Mouse (Mus musculus): ENCODE measurements around the gene Eef1b2. TPM values are rescaled to one million over a fixed set of nuclear protein-coding genes. Genes with fewer than 3 reads are reported as not detected.
"Not testable (repeated sequence)": the region's sequence is repeated elsewhere in the genome, so short reads cannot be mapped to it uniquely, and the experiment has no call there.

The Eef1b2 gene
- total RNA-seq (2022), result 100 to 1,000 TPM; 321 to 472 (median 367) TPM

DNA sequence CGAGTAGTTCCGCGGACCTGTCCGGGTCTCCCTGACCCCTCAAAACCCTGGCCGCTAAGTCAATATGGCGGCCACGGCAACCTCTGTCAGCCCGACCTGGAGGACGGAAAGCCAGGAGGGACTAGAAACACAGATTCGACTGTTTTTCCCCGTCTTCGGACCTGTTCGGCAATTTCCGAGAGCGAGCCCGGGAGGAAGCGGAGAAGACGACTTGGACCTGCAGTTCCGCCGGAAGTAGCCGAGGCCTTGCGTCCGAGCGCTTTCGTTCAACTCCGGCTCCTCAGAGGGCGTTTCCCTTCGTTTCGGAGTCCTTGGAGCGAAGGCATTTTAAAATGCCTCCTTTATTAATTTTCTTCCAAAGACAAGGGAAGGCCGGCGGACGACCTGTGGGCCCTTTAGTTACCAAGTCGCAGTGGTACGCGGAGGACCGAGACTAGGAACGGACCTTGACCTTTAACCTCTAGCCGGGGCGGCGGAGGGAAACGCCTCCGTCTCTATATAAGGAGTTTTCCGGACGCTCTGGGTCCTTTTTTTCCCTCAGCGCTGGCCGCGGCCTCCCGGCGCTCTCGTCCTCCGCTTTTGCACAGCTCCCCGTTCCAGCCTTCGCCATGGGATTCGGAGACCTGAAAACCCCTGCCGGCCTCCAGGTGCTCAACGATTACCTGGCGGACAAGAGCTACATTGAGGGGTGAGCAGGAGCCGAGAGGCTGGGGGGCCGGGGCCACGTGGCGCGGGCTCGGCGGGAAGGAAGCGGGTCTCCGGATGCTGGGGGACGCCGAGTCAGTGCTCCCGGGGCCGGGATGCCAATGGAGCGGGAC is at the start of gene Eef1b2, which contains the start of gene Ndufs1:
Gene Eef1b2 (plus strand): TSS at position 222 of the 818 bp plus-strand sequence.
Gene Ndufs1 (minus strand): TSS at position 230 of the 818 bp plus-strand sequence.
- DNase-seq (ENCODE audit: low spot score in 2 of 2), result peak; percentile 94

DNA sequence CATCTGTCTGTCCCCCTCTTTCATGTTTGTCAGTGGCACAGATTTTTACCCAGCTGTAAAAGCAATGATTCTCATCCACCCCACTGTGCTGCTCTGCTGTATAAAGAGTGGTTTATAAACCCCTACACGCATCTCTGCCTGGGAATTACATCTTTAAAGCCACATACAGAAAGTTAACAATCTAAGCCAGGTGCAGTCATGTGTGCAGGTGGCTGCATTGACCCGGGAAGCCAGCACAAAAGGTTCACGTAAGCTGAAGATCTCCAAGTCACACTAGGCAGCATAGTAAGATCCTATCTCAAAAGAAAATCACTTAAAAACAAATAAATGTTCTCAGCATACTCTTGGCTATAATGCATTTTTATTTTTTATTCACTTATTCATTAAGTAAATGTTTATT is 47.4 kb upstream of the Eef1b2 start:
- no peak for DNase-seq (ENCODE audit: low spot score in 2 of 2)

DNA sequence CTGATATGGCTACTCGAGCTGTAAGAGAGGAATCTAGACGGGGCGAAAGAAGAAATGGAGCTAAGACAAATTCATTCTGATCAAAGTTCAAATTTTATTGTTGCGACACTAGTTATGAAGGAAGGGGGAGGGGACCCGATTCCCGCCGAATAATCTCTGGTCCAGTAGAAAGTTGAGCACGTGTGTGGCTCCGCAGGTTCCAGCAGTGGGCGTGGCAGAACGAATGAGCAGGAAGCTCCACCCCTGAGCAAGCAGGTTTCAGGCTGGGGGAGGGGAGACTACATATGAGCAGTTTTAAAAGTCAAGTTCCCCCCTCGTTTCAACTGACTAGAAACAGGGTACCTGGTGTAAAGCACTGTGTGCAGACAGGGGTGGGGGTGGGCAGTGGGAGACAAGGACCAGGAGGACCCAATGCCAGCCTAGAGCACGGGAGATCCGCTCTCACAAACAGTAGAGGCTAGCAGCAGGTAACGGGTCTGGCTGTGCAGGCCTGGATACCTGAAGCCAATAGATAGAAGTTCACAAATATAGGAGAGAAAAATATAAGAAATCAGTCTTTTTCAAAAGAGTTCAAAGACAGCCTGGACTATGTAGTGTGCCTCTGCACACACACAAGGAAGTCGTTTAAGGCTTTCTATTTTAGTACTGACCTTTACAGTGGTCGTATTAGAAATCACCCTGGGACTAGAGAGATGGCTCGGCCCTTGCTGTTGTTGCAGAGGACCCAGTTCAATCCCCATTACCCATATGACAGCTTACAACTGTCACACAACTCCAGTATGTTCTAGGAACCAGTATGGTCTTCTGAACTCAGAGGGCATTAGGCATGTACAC is 46.6 kb upstream of the Eef1b2 start:
- DNase-seq (ENCODE audit: low spot score in 2 of 2), result no peak

DNA sequence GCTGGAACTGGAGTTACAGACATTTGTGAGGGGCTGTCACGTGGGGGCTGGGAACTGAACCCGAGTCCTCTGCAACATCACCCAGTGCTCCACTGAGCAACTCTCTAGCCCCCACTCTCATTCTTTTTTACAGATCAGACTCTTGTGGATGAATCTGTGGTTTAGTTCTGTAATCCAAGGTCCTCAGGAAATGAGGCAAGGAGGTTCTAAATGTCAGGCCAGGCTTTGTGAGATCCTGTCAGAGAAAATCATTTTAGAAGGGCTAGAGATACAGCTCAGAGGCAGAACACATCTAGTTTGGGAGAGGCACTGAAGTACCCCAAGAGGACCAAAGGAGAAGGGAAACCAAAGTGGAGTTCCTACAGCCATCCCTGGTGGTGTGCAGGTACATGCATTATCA is 45.7 kb upstream of the Eef1b2 start:
- no peak for DNase-seq (ENCODE audit: low spot score in 2 of 2)

DNA sequence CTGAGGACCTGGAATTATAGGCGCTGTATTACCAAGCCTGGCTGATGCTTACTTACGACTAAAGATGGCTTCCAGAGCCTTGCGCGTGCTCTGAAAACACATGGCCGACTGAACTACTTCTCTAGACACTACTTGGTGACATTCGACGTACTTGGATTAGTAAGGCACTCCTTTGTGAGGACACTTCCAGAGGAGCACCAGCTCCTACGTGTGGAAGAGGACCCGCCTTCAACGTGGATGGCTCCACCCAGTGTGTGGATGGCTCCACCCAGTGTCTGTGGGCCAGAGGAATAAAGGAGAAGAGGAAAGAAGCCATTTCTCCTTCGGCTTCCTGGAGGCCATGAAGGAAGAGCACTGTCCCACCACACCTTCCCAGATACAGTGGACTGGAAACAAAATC is 44.9 kb upstream of the Eef1b2 start:
- DNase-seq (ENCODE audit: low spot score in 2 of 2), result no peak

DNA sequence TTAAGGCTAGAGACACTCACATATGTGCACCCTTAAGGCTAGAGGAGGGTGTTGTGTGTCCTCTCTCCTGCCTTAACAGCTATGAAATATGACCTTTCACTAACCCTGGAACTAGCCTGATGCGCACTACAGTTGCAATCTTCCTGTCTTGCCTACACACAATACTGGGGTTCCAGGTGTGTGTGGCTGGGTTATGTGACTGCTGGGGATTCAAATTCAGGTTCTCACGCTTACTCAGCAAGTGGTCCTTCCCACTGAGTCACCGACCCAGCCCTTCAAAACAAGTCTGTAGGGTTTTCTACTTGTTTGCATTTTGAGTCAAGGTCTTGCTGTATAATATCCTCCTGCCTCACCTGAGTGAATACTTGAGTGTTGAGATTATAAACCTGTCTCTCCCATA is 42.1 kb upstream of the Eef1b2 start:
- no peak for DNase-seq (ENCODE audit: low spot score in 2 of 2)

DNA sequence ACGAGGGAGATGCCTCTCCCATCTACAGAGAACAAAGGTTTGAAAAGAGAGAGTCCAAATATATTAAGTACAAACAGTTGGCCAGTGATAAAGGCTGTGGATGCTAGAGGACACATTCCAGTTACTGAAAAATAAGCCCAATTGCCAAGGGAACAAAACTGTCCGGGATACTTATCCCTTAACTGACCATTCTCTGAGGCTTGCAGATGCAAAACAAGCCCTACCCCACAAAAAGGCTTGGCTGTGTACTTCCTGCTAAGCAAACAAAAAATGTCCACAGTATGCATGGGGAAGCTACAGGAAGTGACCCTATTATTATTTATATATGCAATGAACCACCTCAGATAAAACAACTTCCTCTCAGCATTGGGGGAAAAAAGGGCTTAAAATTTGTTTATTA is 38.7 kb upstream of the Eef1b2 start:
- no peak for DNase-seq (ENCODE audit: low spot score in 2 of 2)

DNA sequence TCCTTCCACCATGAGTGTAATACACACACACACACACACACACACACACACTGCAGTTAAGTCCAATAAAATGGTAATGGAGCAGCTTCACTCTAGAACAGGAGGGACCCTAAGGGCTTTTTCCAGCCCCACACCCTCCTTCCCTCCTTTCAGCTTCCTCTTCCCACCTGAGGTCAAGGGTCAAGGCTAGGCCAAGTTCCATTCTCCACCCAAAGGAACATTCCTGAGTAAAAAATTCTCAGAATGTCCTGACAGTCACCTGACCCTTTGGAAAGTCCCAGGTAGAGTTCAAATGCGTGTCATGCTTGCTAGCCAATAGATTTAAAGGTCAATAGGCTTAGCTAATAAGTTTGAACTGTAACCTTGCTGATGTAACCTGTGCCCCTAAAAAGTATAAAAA is 38.0 kb upstream of the Eef1b2 start:
- DNase-seq (ENCODE audit: low spot score in 2 of 2), result not testable (repeated sequence)

DNA sequence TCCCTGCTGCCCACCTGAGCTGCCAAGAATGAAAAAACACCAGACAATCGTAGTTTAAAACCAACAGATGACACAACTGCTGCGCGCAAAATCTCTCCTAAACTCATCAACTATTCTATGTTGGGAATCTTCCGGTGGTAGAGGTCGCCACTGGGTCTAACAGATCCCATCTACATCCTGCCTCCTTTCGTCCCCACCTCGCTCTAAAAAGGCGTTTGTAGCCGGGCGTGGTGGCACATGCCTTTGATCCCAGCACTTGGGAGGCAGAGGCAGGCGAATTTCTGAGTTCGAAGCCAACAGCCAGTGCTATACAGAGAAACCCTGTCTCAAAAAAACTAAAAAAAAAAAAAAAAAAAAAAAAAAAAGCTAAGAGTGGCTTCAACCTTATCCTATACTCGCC is 36.4 kb upstream of the Eef1b2 start:
- DNase-seq (ENCODE audit: low spot score in 2 of 2), result no peak

DNA sequence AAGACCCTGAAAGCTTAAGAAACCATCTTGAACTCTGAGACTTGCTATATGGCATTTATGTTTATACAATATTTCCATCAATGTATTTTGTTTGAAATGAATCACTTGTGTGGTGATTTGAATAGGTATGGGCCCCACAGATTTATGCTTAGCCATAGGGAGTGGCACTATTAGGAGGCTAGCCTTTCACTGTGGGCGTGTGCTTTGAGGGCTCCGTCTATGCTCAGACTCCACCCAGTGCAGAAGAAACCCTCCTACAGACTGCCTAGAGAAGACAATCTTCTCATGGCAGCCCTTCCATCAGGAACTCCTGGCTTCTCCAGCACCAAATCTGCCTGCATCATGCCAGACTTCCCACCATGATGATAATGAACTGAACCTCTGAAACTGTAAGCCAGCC is 8.0 kb upstream of the Eef1b2 start:
- no peak for DNase-seq (ENCODE audit: low spot score in 2 of 2)

DNA sequence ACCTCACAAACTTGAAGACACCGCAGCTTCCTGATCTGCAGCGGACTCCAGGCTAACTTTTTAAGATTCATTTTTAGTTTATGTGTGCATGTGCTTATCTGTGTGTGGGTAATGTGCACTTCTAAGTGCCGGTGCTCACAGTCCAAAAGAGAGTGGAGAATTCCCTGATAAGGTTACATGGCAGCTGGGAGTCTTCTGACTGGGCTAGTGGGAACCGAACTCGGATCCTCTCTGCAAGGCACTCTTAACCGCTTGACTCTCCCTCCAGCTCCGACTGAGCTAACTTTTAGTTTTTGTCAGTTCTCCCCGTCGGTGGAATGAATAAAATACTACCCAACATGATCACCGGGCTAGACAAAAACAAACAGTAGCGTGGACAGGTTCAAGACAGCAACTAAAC is 772 bp upstream of the Eef1b2 start:
- no peak for DNase-seq (ENCODE audit: low spot score in 2 of 2)

DNA sequence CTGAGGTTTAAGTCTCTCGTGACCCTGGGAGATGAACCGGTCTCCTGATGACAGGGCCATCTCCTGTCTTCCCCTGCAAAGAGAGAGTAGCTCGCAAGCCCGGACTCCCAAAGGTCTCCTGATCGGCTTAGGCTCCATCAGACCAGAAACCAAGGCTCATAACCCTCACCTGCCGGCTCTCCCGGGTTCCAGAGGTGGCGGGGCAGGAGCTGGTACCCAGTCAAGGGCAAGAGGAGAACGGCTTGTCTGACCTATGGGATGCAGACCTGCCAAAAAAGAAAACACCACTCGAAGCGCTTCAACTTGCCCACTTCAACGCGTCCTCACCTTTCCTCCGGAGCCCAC is 394 bp upstream of the Eef1b2 start:
- no peak for DNase-seq (ENCODE audit: low spot score in 2 of 2)

DNA sequence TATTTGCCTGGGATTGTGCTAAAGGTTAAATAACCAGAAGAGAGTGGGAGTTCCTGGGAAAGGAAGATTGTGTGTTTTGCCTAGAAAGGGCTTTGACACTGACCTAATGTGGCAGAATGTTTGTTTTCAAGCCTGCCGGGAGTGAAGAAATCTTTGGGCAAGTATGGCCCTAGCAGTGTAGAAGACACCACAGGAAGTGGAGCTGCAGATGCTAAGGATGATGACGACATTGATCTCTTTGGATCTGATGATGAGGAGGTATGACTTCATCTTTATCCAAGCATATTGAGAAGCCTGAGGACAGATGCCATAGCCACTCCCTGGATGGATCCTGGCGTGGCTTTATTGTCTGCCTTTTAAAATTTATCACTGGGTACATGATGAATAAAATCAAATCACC is 1.7 kb downstream of the Eef1b2 start:
- DNase-seq (ENCODE audit: low spot score in 2 of 2), result no peak

DNA sequence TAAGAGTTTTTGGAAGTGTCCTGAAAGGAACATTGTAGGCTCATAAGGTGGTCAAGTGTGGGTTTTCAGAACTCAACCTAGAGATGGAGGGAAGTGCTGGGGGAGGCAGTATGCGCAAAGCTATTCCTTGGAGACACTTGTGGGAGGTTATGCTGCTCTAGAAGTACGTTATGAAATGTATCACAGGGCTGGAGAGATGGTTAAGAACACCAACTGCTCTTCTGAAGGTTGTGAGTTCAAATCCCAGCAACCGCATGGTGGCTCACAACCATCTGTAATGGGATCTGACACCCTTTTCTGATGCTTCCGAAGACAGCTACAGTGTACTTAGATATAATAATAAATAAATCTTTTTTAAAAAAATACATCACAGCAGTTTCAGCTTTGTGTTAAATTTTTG is 3.5 kb downstream of the Eef1b2 start:
- DNase-seq (ENCODE audit: low spot score in 2 of 2), result no peak

DNA sequence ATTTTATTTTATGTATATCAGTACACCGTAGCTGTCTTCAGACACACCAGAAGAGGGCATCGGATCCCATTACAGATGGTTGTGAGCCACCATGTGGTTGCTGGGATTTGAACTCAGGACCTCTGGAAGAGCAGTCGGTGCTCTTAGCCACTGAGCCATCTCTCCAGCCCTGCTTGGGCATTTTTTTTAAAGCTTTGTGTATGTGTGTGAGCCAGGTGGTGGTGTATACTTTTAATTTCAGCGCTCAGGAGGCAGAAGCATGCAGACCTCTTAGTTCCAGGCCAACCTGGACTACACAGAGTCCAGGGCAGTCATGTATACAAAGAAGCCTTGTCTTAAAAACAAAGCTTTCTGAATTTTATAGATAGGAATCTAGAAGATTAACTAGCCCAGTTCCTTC is 4.0 kb downstream of the Eef1b2 start:
- DNase-seq (ENCODE audit: low spot score in 2 of 2), result not testable (repeated sequence)

DNA sequence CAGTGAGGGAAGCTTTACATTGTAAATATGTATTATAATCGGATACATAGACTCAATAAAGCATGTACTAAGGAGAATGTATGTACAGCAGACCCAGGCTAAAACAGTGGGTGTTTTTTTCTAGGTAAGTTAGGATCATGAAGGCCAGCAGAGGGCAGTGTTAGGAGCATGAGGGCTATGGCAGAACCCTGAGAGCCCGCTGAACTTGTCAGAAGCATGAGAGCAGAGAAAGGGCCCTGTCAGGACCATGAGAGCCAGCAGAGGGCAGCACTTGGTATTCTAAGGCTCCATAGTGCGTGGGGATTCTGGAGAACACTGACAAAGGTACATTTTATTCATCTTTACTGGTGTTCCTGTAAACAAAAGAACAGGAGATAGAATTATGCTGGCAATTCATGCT is 4.4 kb downstream of the Eef1b2 start:
- peak; percentile 86 to 87 for DNase-seq (ENCODE audit: low spot score in 2 of 2)

DNA sequence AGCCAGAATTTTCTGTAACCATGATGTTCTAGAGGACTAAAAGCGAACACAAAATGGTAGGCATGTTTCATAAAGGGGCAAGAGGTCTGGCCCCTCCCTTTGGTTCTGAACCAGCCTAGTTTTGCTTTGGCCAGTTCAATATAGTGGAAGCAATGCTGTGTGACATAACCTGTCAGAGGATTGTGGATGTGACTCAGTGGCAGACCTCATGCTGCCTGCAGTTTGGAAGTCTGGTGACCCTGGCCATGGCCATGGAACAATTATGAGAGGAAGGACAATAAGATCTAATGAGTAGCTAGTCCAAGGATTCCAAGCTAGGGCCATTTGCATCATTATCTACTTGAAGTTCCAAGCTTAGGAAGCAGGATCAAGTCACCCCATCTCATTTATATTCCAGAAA is 4.9 kb downstream of the Eef1b2 start:
- DNase-seq (ENCODE audit: low spot score in 2 of 2), result no peak

DNA sequence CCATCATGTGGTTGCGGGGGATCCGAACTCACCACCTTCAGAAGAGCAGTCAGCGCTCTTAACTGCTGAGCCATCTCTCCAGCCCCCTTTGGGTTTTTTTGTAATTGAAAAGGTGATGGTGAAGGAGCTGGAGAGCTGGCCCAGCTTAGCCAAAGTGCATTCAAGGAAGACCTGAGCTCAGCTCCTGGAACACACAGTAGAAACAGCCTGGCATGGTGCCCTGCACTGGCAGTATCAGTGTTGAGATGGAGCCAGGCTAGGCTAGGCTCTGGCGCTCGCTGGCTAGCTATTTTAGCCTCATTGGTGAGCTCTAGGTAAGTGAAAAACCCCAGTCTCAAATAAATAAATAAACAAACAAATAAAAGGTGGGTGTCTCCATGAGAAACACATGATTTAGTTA is 5.6 kb downstream of the Eef1b2 start:
- DNase-seq (ENCODE audit: low spot score in 2 of 2), result peak; percentile 75 to 86

DNA sequence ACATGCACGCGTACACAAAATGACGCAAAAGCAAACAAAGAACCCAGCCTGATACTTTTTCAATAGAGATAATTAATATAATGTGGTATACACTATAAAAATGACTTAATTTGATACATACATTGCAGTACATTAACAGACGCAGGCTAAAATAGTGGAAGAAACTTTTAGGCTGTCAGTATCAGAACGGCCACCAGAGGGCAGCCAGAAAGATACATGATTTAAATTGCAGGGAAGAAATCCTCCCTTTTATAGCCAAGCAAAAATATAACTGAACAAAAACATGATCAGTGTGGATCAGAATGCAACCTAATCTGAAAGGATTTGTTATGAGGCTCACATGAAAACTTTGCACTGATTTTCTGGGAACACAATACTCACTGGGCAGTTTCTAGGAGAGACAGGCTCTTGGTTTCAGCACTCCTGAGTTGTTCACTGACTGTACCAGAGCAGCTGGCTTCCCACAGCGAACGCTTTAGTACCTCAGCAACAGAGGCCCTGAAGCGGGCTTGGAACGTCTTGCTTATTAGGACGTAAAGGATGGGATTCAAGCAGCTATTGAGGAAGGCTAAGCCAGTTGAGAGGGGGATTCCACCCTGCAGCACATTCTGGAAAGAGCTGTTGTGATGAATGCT is 6.1 kb downstream of the Eef1b2 start:
- peak in 1 of 2 experiments; percentile 11 for DNase-seq (ENCODE audit: low spot score in 2 of 2)

DNA sequence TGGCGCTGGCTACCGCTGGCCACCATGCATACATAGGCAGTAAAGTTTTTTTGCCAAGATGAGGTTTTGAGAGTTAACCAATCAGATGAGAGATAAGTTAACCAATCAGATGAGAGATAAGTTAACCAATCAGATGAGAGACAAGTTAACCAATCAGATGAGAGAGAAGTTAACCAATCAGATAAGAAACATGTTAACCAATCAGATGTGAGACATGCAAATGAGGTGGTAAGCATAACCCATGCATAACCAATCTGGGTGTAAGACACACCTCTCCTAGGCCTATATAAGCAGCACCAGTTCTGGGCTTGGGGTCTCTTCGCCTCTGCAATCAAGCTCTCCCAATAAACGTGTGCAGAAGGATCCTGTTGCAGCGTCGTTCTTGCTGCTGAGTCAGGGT is 8.8 kb downstream of the Eef1b2 start:
- not testable (repeated sequence) for DNase-seq (ENCODE audit: low spot score in 2 of 2)

DNA sequence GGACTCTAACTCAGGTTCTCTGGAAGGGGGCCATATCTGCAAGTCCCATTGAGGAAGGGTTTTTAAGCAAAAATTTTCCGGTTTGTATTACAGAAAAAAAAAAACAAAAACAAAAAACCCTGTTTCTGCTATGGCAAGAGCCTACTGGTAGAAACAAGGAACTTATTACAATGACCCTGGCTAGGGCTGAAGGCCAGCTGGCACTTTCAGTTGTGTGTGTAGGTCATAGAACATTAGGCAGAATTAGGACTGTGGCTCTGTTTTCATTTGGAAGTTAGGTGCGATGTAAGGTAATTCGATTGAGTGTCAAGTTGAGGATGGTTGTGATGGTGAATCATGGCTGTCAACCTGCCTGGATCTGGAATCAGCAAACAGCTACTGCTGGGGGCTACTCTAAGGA is 11.9 kb downstream of the Eef1b2 start:
- DNase-seq (ENCODE audit: low spot score in 2 of 2), result no peak

DNA sequence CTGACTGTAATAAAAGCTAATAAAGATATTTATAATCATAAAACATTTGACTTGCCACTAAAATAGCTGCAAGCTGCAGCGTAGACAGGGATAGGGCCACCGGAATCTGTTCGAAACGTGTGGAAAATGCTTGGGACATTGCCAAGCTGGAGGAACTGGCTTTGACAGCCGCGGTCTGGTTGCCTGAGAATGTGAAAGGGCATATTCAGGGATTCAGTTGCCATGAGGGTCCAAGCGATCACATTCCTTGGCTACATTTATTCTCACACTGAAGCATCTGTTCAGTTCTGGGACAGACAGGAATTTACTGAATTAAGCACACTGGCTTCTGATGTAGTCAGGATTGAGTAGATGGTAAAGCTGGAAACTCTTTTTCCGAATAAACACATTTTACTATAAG is 14.2 kb downstream of the Eef1b2 start:
- no peak for DNase-seq (ENCODE audit: low spot score in 2 of 2)

Data from gastrocnemius, adult 8-10 months (tissue).